Mouse (Mus musculus) liver, postnatal 0 days (tissue): ENCODE measurements at regions not wholly inside any gene's neighbourhood (a gene's known extent, or its start where the extent isn't known, plus 50 kb on each side); places are given as distances from the start of the nearest gene placed in this dataset.

Source experiments
- ATAC-seq: fragments of 200-750 bp; cut with Nextera tagmentation; 2 replicates; pipeline ENCODE4 v1.8.0; 2017; ENCODE audit warnings: mild to moderate bottlenecking, moderate library complexity
- DNase-seq: peaks from one replicate; pipeline ENCODE4 v3.0.0-alpha.2; 2016
- H3K27ac ChIP-seq: fragments of 300-500 bp; sonication (generic); 2 replicates; pipeline ENCODE4 v1.5.1; 2014; ENCODE audit warnings: antibody characterized with exemption, moderate library complexity, mild to moderate bottlenecking, low read depth
- H3K27me3 ChIP-seq: fragments of 300-500 bp; sonication (generic); 2 replicates; pipeline ENCODE4 v1.6.1; 2014; ENCODE audit warnings: low read length, control low read depth, mixed read lengths; ENCODE audit not compliant: insufficient read depth
- H3K36me3 ChIP-seq: fragments of 300-500 bp; sonication (generic); replicated peaks from 2 replicates; pipeline ENCODE4 v1.6.1; 2014; ENCODE audit warnings: mild to moderate bottlenecking, control low read depth, low read length, moderate library complexity, mixed read lengths; ENCODE audit not compliant: insufficient read depth
- H3K4me1 ChIP-seq: fragments of 300-500 bp; sonication (generic); 2 replicates; pipeline ENCODE4 v1.6.1; 2014; ENCODE audit warnings: antibody characterized with exemption, mild to moderate bottlenecking, control low read depth; ENCODE audit not compliant: insufficient read depth
- H3K4me2 ChIP-seq: fragments of 300-500 bp; sonication (generic); 2 replicates; pipeline ENCODE4 v1.6.1; 2014; ENCODE audit warnings: low read depth, mild to moderate bottlenecking, low read length, moderate library complexity, mixed read lengths
- H3K4me3 ChIP-seq: fragments of 300-500 bp; sonication (generic); 2 replicates; pipeline ENCODE4 v1.5.1; 2014; ENCODE audit warnings: low read depth, low read length
- H3K9ac ChIP-seq: fragments of 300-500 bp; sonication (generic); replicated peaks from 2 replicates; pipeline ENCODE4 v1.6.1; 2014; ENCODE audit warnings: mild to moderate bottlenecking, moderate library complexity
- H3K9me3 ChIP-seq: fragments of 300-500 bp; sonication (generic); 2 replicates; pipeline ENCODE4 v1.6.1; 2016; ENCODE audit warnings: mild to moderate bottlenecking, control low read depth, low read length, mixed read lengths
- CTCF ChIP-seq: sonication (generic); IDR thresholded peaks from 2 replicates; pipeline ENCODE4 v1.5.1; 2016; ENCODE audit warnings: antibody characterized with exemption, low read depth
- EP300 ChIP-seq: IDR thresholded peaks from 2 replicates; pipeline ENCODE4 v1.6.1; 2016; ENCODE audit warnings: antibody characterized with exemption, low read depth, mild to moderate bottlenecking
- WGBS: fragments of 180-500 bp; shearing (Covaris S2); extraction: QIAGEN DNeasy Blood & Tissue Kit; methylation state at CpG from one replicate; pipeline ENCODE4 v1.1.7; 2014; ENCODE audit not compliant: insufficient replicate concordance; 5-methylcytosine and 5-hydroxymethylcytosine counted together

- DNase-seq (no peak), ATAC-seq (peak; percentile 81)
- H3K27ac ChIP-seq: no peak overlapping the region
These were observed 82.0 kb downstream of the Phlda1 start for GRCm38 (mm10) chr10:111587891-111588611.

DNA sequence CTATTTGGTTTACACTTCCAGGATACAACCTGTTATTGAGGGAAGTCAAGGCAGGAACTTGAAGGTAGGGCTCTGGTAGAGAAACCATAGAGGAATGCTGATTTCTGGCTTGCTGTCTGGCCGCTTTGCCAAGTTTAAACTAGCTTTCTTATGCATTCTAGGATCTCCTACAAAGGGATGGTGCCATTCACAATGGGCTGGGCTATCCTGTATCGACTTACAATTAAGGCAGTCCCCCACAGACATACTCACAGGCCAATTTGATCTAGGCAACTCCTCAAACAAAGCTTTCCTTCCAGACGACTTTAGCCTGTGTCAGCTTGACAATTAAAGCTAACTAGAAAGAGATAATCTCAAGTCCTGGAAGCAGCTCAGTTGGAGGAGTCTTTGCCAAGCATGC is 83.1 kb downstream of the Phlda1 start:
- no peak overlapping the region for H3K4me3 ChIP-seq
- H3K9me3 ChIP-seq: no peaks in the 10 kb centered on the region
- TF ChIP-seq CTCF (no peak), EP300 (no peak)
- H3K36me3 ChIP-seq: no peaks in the 10 kb centered on the region
- H3K9ac ChIP-seq: no peak overlapping the region
- no peak overlapping the region for H3K4me2 ChIP-seq
- H3K27me3 ChIP-seq: no peaks in the 10 kb centered on the region
- WGBS: 66% methylated on average over 3 of the region's 3 CpGs
- no peak for DNase-seq
- H3K27ac ChIP-seq: no peak overlapping the region
- H3K4me1 ChIP-seq: peaks cover 6% of the 10 kb centered on the region; the same call in 1 of the 2 replicates
- ATAC-seq: no peak

More at GRCm38 (mm10) chr10:111587891-111588611, 82.0 kb downstream of the Phlda1 start:
- Histone ChIP-seq H3K4me3 (no peak overlapping the region), H3K4me2 (no peak overlapping the region), H3K27me3 (no peaks in the 10 kb centered on the region), H3K9ac (no peak overlapping the region), H3K4me1 (peaks cover 15% of the 10 kb centered on the region), H3K36me3 (no peaks in the 10 kb centered on the region), H3K9me3 (no peaks in the 10 kb centered on the region)
- 19% methylated on average over 4 of the region's 4 CpGs for WGBS
- TF ChIP-seq EP300 (no peak), CTCF (no peak)

DNA sequence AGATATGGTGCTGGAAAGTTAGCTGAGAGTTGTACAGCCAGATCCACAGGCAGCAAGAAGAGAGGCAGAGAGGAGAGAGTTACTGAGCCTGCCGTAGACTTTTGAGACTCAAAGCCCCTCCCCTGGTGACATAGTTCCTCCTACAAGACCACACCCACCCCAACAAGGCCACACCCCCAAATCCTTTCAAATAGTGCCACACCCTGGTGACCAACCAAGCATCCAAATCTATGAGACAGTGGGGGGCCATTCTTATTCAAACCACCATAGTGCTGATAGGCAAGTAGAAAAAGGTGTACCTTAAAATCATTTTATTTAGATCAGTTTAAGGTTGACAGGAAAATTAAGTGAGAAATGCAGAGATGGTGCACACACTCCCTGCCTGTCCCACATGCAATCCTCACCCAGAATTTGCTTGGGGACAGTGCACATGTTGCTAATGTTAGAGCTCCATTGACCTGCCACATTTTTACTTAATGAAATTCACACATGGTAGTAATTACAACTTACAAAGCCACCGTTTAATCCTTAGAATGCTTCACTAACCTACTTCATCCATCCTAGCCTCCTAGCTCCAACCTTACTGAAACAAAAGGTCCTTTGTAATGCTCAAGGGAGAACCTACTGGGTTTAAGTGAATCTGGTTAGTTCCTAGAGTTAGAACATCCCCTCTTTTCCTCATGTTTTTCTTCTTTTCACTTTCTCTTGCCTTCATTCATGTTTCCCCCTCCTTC is 86.5 kb downstream of the Phlda1 start:
- H3K27ac ChIP-seq: no peak overlapping the region
- H3K27me3 ChIP-seq: no peaks in the 10 kb centered on the region
- TF ChIP-seq CTCF (no peak), EP300 (no peak)
- H3K9me3 ChIP-seq: no peaks in the 10 kb centered on the region
- WGBS: 81% methylated on average over 2 of the region's 2 CpGs
- H3K4me2 ChIP-seq: no peak overlapping the region
- no peak overlapping the region for H3K4me3 ChIP-seq
- H3K36me3 ChIP-seq: no peaks in the 10 kb centered on the region
- H3K9ac ChIP-seq: no peak overlapping the region
- peaks cover 24% of the 10 kb centered on the region for H3K4me1 ChIP-seq
- no peak for DNase-seq
- ATAC-seq: no peak

DNA sequence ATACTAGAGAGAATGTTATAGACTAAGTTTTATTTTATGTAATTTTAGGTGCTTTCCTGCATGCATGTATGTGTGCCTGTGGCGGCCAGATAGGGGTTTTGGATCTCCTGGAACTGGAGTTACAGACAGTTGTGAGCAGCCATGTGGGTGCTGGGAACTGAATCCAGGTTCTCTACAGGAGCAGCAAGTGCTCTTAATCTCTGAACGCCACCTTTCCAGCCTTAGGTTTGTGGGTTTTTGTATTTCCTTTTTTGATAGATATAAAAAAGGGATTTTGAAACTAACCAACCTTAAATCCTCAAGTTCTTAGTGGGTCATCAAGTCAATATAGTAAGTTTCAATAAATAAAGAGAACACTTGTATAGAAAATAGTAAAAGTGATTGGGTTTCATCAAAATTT is 87.2 kb downstream of the Phlda1 start:
- ATAC-seq (no peak), DNase-seq (no peak)
- H3K36me3 ChIP-seq: no peaks in the 10 kb centered on the region
- no peaks in the 10 kb centered on the region for H3K9me3 ChIP-seq
- peaks cover 22% of the 10 kb centered on the region for H3K4me1 ChIP-seq
- WGBS: 85% methylated on average over 2 of the region's 2 CpGs
- no peaks in the 10 kb centered on the region for H3K27me3 ChIP-seq
- H3K4me2 ChIP-seq: no peak overlapping the region
- TF ChIP-seq EP300 (no peak), CTCF (no peak)
- H3K9ac ChIP-seq: no peak overlapping the region
- H3K4me3 ChIP-seq: no peak overlapping the region
- no peak overlapping the region for H3K27ac ChIP-seq

DNA sequence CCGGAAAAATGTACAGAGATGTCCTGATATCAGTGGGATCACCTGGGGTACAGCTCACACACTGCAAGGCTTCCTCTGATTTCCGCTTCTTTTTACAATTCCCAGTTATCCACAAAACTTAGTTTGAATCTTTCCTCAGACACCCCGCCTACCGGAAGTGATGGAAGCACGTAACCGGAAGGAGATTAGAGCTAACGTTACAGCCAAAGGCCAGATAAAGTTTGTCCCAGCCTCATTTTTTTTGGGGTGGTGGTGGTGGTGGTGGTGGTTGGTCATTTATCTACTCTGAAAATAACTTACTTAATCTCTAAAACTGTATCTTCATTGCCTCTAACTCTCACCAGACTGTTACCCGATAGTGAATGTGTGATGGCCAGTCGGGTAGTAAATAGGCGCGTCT is 88.1 kb downstream of the Phlda1 start:
- H3K36me3 ChIP-seq: no peaks in the 10 kb centered on the region
- no peak overlapping the region for H3K9ac ChIP-seq
- no peak overlapping the region for H3K4me2 ChIP-seq
- DNase-seq (no peak), ATAC-seq (no peak)
- H3K4me3 ChIP-seq: no peak overlapping the region
- TF ChIP-seq CTCF: no peak
- no peak for TF ChIP-seq EP300
- H3K4me1 ChIP-seq: peaks cover 24% of the 10 kb centered on the region
- no peaks in the 10 kb centered on the region for H3K9me3 ChIP-seq
- no peak overlapping the region for H3K27ac ChIP-seq
- H3K27me3 ChIP-seq: no peaks in the 10 kb centered on the region
- 76% methylated on average over 11 of the region's 11 CpGs for WGBS

DNA sequence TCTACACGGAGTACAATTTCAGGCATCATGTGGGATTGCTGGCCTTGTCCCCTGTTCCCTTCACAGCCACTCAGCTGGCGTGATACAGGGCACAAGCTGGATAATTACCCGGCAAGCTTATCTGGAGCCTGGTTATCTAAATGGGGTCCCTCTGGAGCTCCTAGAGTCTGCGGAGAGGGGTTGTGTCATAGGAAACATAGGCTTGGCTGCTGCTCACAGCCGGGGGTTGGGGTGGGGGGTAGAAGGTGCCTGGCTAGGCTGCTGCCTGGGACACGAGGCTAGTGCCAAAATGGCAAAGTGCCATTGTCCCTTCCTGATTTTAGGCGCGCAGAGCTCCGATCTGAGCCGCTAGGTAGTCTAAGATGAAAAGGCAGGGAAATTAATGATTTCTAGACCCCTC is 88.6 kb downstream of the Phlda1 start:
- no peak for DNase-seq
- WGBS: 51% methylated on average over 10 of the region's 10 CpGs

More for the DNA sequence above, 88.6 kb downstream of the Phlda1 start:
- Histone ChIP-seq H3K27ac (no peak overlapping the region; the same call in 1 of the 2 replicates), H3K27me3 (no peaks in the 10 kb centered on the region), H3K4me2 (peak overlapping the region; percentile 56; the same call in 1 of the 2 replicates), H3K9me3 (no peaks in the 10 kb centered on the region), H3K36me3 (no peaks in the 10 kb centered on the region), H3K4me3 (no peak overlapping the region), H3K4me1 (peaks cover 24% of the 10 kb centered on the region), H3K9ac (no peak overlapping the region)
- no peak for ATAC-seq
- TF ChIP-seq EP300 (no peak), CTCF (no peak)
